Mouse (Mus musculus) sigmoid colon, adult 10 weeks (tissue): Measurements from ENCODE around the gene Mier2. TPM values are rescaled to one million over a fixed set of nuclear protein-coding genes. Genes with fewer than 3 reads are reported as not detected.

Experiments
- polyA plus RNA-seq: library from polyadenylated mRNA; stranded (reverse); fragments of 350-450 nt; fragmentation: Illumina TruSeq; extraction: RNeasy Lipid Tissue Mini Kit (QIAGEN cat#74804); gene quantifications from one replicate; pipeline ENCODE4 v1.2.3, GENCODE M21; 2014; ENCODE audit warnings: low read depth, low replicate concordance

Gene Mier2
- polyA plus RNA-seq, result not detected

GRCm38 (mm10) chr10:79554330-79555237, at the start of gene Mier2:
Gene Mier2 (minus strand): TSS chr10:79555199.

GRCm38 (mm10) chr10:79587061-79587751, 32.2 kb upstream of the Mier2 start, which contains the start of gene Theg:
Gene Theg (minus strand): TSS chr10:79587331.

GRCm38 (mm10) chr10:79533126-79533911, 21.7 kb downstream of the Mier2 start, which contains the start of gene Plpp2:
Gene Plpp2 (minus strand): TSS chr10:79533796.

Other genes starting within 250 kb of the Mier2 start
- gene Vmn2r82, start 198.7 kb downstream of the Mier2 start, polyA plus RNA-seq, result not detected
- not detected for gene Vmn2r83, start 86.5 kb downstream of the Mier2 start, polyA plus RNA-seq
- gene Plpp2, start 21.4 kb downstream of the Mier2 start, polyA plus RNA-seq, result 9.2 TPM
- not detected for gene Theg, start 32.1 kb upstream of the Mier2 start, polyA plus RNA-seq
- 0.16 TPM for gene C2cd4c, start 58.8 kb upstream of the Mier2 start, polyA plus RNA-seq
- gene Shc2, start 82.7 kb upstream of the Mier2 start, polyA plus RNA-seq, result 1.5 TPM
- gene Odf3l2, start 90.5 kb upstream of the Mier2 start, polyA plus RNA-seq, result not detected
- not detected for gene Madcam1, start 109.4 kb upstream of the Mier2 start, polyA plus RNA-seq
- not detected for gene Tpgs1, start 114.2 kb upstream of the Mier2 start, polyA plus RNA-seq
- not detected for gene Cdc34, start 127.0 kb upstream of the Mier2 start, polyA plus RNA-seq
- not detected for gene Gzmm, start 133.8 kb upstream of the Mier2 start, polyA plus RNA-seq
- 376 TPM for gene Bsg, start 149.3 kb upstream of the Mier2 start, polyA plus RNA-seq
- gene Hcn2, start 161.4 kb upstream of the Mier2 start, polyA plus RNA-seq, result 0.22 TPM
- gene Polrmt, start 191.4 kb upstream of the Mier2 start, polyA plus RNA-seq, result 0.82 TPM
- gene Fgf22, start 199.9 kb upstream of the Mier2 start, polyA plus RNA-seq, result not detected
- gene Rnf126, start 211.8 kb upstream of the Mier2 start, polyA plus RNA-seq, result 0.73 TPM
- 2.5 TPM for gene Fstl3, start 222.1 kb upstream of the Mier2 start, polyA plus RNA-seq
- not detected for gene Prss57, start 235.8 kb upstream of the Mier2 start, polyA plus RNA-seq
- gene Palm, start 238.4 kb upstream of the Mier2 start, polyA plus RNA-seq, result 0.69 TPM